Mouse (Mus musculus) MEL (cell line): ENCODE measurements around the gene 5830473C10Rik. TPM values are rescaled to one million over a fixed set of nuclear protein-coding genes. Genes with fewer than 3 reads are reported as not detected.

ENCODE experiments used
- DNase-seq: peaks from one replicate; pipeline ENCODE4 v3.0.0; 2011; ENCODE audit warnings: low read depth, low spot score
- H3K27ac ChIP-seq: 2 replicates; pipeline ENCODE4 v1.5.1; 2012; ENCODE audit warnings: low read depth, mild to moderate bottlenecking, control low read depth, low read length, moderate library complexity; ENCODE audit not compliant: control insufficient read depth
- H3K27me3 ChIP-seq, 2 experiments: fragments of 150-350 bp in 1 of 2; sonication (generic) in 1 of 2; 2 replicates each; pipeline ENCODE4 v1.6.1; 2012; ENCODE audit warnings: low read length in 2 of 2, mild to moderate bottlenecking in 2 of 2, improper control_type of control experiment in 1 of 2, moderate library complexity in 1 of 2; ENCODE audit not compliant: insufficient read depth in 2 of 2, control insufficient read depth in 1 of 2
- H3K36me3 ChIP-seq, 2 experiments: 2 replicates each; pipeline ENCODE4 v1.6.1; 2012 to 2014; ENCODE audit warnings: low read length in 2 of 2, improper control_type of control experiment in 1 of 2, inconsistent platforms in 1 of 2, mild to moderate bottlenecking in 1 of 2; ENCODE audit not compliant: insufficient read depth in 2 of 2, control insufficient read depth in 1 of 2
- H3K4me1 ChIP-seq, 2 experiments: fragments of 150-350 bp in 1 of 2; sonication (generic) in 1 of 2; 2 replicates each; pipeline ENCODE4 v1.6.1; 2012; ENCODE audit warnings: low read length in 2 of 2, improper control_type of control experiment in 1 of 2, mild to moderate bottlenecking in 1 of 2; ENCODE audit not compliant: insufficient read depth in 2 of 2, control insufficient read depth in 1 of 2
- H3K4me3 ChIP-seq, 2 experiments: fragments of 150-350 bp in 1 of 2; sonication (generic) in 1 of 2; 2 replicates each; pipeline ENCODE4 v1.5.1; 2012; ENCODE audit warnings: low read depth in 2 of 2, low read length in 2 of 2, mild to moderate bottlenecking in 2 of 2, moderate library complexity in 2 of 2, control low read depth in 1 of 2, improper control_type of control experiment in 1 of 2; ENCODE audit not compliant: control insufficient read depth in 1 of 2, insufficient read depth in 1 of 2
- H3K79me2 ChIP-seq: 2 replicates; pipeline ENCODE4 v1.6.1; 2012; ENCODE audit warnings: mild to moderate bottlenecking, low read length, moderate library complexity; ENCODE audit not compliant: control insufficient read depth, poor library complexity, insufficient read depth
- H3K9ac ChIP-seq: 2 replicates; pipeline ENCODE4 v1.6.1; 2012; ENCODE audit warnings: low read depth, mild to moderate bottlenecking, control low read depth, low read length, moderate library complexity; ENCODE audit not compliant: control insufficient read depth, poor library complexity, severe bottlenecking
- H3K9me3 ChIP-seq: fragments of 150-350 bp; sonication (generic); replicated peaks from 2 replicates; pipeline ENCODE4 v1.6.1; 2012; ENCODE audit warnings: mild to moderate bottlenecking, low read length, improper control_type of control experiment, moderate library complexity; ENCODE audit not compliant: insufficient read depth
- CHD1 ChIP-seq: IDR thresholded peaks from 2 replicates; pipeline ENCODE4 v1.6.1; 2012; ENCODE audit warnings: low read depth, mild to moderate bottlenecking, inconsistent platforms, low read length, improper control_type of control experiment
- CTCF ChIP-seq, 3 experiments: IDR thresholded peaks in 2 of 3; conservative IDR thresholded peaks in 1 of 3; 2 replicates each; pipeline ENCODE4 v1.5.1; 2011 to 2012; ENCODE audit warnings: low read length in 3 of 3, low read depth in 2 of 3, mild to moderate bottlenecking in 2 of 3, improper control_type of control experiment in 1 of 3, inconsistent platforms in 1 of 3, mixed read lengths in 1 of 3, moderate library complexity in 1 of 3; ENCODE audit not compliant: control insufficient read depth in 1 of 3, insufficient read depth in 1 of 3, poor library complexity in 1 of 3, severe bottlenecking in 1 of 3
- E2F4 ChIP-seq: IDR thresholded peaks from 2 replicates; pipeline ENCODE4 v1.6.1; 2011; ENCODE audit warnings: low read depth, low read length, improper control_type of control experiment, borderline replicate concordance
- ELF1 ChIP-seq: IDR thresholded peaks from 2 replicates; pipeline ENCODE4 v1.6.1; 2014; ENCODE audit warnings: low read depth, mild to moderate bottlenecking, inconsistent platforms, low read length, improper control_type of control experiment, moderate library complexity
- ETS1 ChIP-seq: IDR thresholded peaks from 2 replicates; pipeline ENCODE4 v1.6.1; 2012; ENCODE audit warnings: low read depth, mild to moderate bottlenecking, inconsistent platforms, low read length, improper control_type of control experiment, moderate library complexity
- GABPA ChIP-seq: IDR thresholded peaks from 2 replicates; pipeline ENCODE4 v1.6.1; 2012; ENCODE audit warnings: low read depth, mild to moderate bottlenecking, inconsistent platforms, low read length, improper control_type of control experiment, moderate library complexity
- GATA1 ChIP-seq: IDR thresholded peaks from 2 replicates; pipeline ENCODE4 v1.6.1; 2011; ENCODE audit warnings: low read depth, low read length, improper control_type of control experiment
- HCFC1 ChIP-seq: IDR thresholded peaks from 2 replicates; pipeline ENCODE4 v1.6.1; 2012; ENCODE audit warnings: low read depth, mild to moderate bottlenecking, inconsistent platforms, low read length, improper control_type of control experiment, moderate library complexity
- MYC ChIP-seq: IDR thresholded peaks from 2 replicates; pipeline ENCODE4 v1.6.1; 2011; ENCODE audit warnings: low read depth, mild to moderate bottlenecking, low read length, improper control_type of control experiment, moderate library complexity
- NELFE ChIP-seq: IDR thresholded peaks from 2 replicates; pipeline ENCODE4 v1.6.1; 2011; ENCODE audit warnings: low read depth, low read length, improper control_type of control experiment
- POLR2A ChIP-seq, 2 experiments: IDR thresholded peaks; 2 replicates each; pipeline ENCODE4 v1.6.1; 2011 to 2012; ENCODE audit warnings: low read length in 2 of 2, mild to moderate bottlenecking in 2 of 2, control low read depth in 1 of 2, improper control_type of control experiment in 1 of 2, low read depth in 1 of 2, moderate library complexity in 1 of 2; ENCODE audit not compliant: control insufficient read depth in 1 of 2, insufficient read depth in 1 of 2, poor library complexity in 1 of 2
- POLR2AphosphoS2 ChIP-seq: IDR thresholded peaks from 2 replicates; pipeline ENCODE4 v1.6.1; 2011; ENCODE audit warnings: low read length, improper control_type of control experiment
- RAD21 ChIP-seq: IDR thresholded peaks from 2 replicates; pipeline ENCODE4 v1.6.1; 2011; ENCODE audit warnings: mild to moderate bottlenecking, low read depth, low read length, improper control_type of control experiment
- SIN3A ChIP-seq: IDR thresholded peaks from 2 replicates; pipeline ENCODE4 v1.6.1; 2012; ENCODE audit warnings: low read length, improper control_type of control experiment, inconsistent platforms
- SMC3 ChIP-seq: IDR thresholded peaks from 2 replicates; pipeline ENCODE4 v1.6.1; 2011; ENCODE audit warnings: low read depth, low read length, improper control_type of control experiment
- TAL1 ChIP-seq: IDR thresholded peaks from 2 replicates; pipeline ENCODE4 v1.6.1; 2012; ENCODE audit warnings: mild to moderate bottlenecking, inconsistent platforms, low read length, moderate library complexity, mixed read lengths
- TBP ChIP-seq: IDR thresholded peaks from 2 replicates; pipeline ENCODE4 v1.8.0; 2011; ENCODE audit warnings: low read depth, low read length, improper control_type of control experiment
- USF2 ChIP-seq, 2 experiments: IDR thresholded peaks; 2 replicates each; pipeline ENCODE4 v1.6.1; 2011 to 2012; ENCODE audit warnings: improper control_type of control experiment in 2 of 2, low read length in 2 of 2, borderline replicate concordance in 1 of 2, inconsistent platforms in 1 of 2, low read depth in 1 of 2, mild to moderate bottlenecking in 1 of 2; ENCODE audit not compliant: insufficient read depth in 1 of 2
- ZC3H11A ChIP-seq: IDR thresholded peaks from 2 replicates; pipeline ENCODE4 v1.6.1; 2012; ENCODE audit warnings: low read depth, mild to moderate bottlenecking, inconsistent platforms, low read length, improper control_type of control experiment
- ZMIZ1 ChIP-seq: IDR thresholded peaks from 2 replicates; pipeline ENCODE4 v1.6.1; 2012; ENCODE audit warnings: low read depth, mild to moderate bottlenecking, inconsistent platforms, low read length, improper control_type of control experiment, moderate library complexity
- ZNF384 ChIP-seq: IDR thresholded peaks from 2 replicates; pipeline ENCODE4 v1.6.1; 2012; ENCODE audit warnings: low read depth, mild to moderate bottlenecking, inconsistent platforms, low read length, improper control_type of control experiment
- polyA plus RNA-seq, 2 experiments: library from polyadenylated mRNA; stranded (reverse) in 1 of 2; unstranded in 1 of 2; fragments of >175 nt in 1 of 2; fragments of >200 nt in 1 of 2; gene quantifications; 2 replicates each; pipeline versions ENCODE4 v1.2.1 to v1.2.4; 2012; ENCODE audit warnings: low replicate concordance in 2 of 2, low read depth in 1 of 2; ENCODE audit not compliant: insufficient read length in 2 of 2, insufficient read depth in 1 of 2, missing spikeins in 1 of 2
- total RNA-seq: library from RNA; depleted of rRNA; stranded (reverse); fragments of 300-350 nt; gene quantifications from 2 replicates; pipeline ENCODE4 v1.2.3, GENCODE M21; 2012

5830473C10Rik gene
- total and polyA plus RNA-seq, 3 experiments: 5.9 to 9.3 TPM; not detected in 1

DNA sequence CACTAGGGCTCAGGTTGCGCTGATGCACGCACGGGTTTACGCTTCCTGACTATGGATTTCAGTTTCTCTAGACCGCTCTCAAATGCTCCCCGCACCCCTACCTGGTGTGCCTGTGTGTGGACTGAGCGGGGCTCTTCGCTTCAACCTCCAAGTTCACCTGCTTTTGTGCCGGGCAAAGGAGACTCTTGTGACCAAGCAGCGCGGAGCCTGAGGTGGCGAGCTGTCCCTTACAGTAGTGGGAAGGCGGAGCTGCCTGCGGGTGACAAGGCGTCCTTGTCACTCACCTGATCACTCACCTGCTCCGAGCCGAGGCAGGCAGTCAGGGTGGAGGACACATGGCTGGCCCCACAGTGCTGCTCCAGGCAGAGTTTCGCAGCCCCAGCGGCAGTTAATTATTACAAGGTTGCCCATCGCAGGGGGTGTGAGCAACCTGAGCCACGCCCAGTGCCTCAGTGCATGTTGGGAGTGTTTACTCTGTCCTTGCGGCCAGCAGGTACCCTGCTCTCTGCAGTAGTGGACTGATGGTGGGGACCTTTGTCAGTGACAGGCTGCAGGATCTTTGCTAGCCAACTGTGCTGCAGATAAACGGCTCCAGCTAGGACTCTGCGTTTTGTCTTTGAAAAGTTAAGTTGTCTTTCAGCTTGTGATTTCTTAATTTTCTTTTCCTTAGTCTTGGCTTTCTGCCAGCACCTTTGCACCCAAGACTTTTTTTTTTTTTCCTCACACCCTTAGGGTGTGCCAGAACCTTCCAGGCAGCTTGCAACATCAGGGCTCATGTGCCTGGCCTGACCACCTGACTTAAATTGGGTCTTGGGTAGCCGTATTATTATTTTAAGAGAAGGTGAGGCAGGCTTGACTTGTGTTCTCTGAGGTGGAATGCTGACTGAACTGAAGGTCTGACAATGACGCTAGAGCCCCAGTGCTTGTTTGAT is 79.6 kb downstream of the 5830473C10Rik start, which contains the start of gene Rassf6:
Rassf6 (minus strand) TSS at position 372 of the 932 bp plus-strand sequence.
- H3K9me3 ChIP-seq: no peaks in the 10 kb centered on the region
- H3K27me3 ChIP-seq: no peaks in the 10 kb centered on the region; a peak in 2 of 4 replicates
- H3K9ac ChIP-seq: no peak within 1 kb of the TSS
- no peak within 1 kb of the TSS for H3K4me3 ChIP-seq
- no peaks in the 10 kb centered on the region for H3K4me1 ChIP-seq
- no peaks in the 10 kb centered on the region for H3K79me2 ChIP-seq
- DNase-seq: no peak
- no peak within 1 kb of the TSS for H3K27ac ChIP-seq
- no peak for TF ChIP-seq POLR2AphosphoS2
- no peak for TF ChIP-seq SIN3A
- TF ChIP-seq ETS1: no peak
- no peak for TF ChIP-seq TBP
- TF ChIP-seq RAD21: no peak
- H3K36me3 ChIP-seq: no peaks in the 10 kb centered on the region

DNA sequence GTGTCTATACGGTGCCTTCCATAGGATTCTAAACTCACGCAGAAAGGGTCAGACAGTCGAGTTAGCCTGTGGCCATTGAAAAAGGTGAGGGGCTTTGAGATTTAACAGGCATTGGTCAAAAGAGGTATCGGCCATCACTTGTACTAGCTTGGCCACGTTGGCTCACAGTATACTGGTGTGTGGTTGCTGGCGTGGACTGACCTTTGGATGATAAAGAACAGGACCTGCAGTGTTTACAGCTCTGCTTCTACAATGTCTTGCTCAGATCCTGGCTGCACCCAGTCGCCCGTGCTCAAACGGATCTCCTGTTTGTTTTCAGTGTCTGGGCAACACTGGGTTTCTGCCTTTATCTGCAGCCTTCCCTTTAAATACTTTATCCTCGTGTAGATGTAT is 80.3 kb downstream of the 5830473C10Rik start:
- Histone ChIP-seq H3K4me1 (no peaks in the 10 kb centered on the region), H3K36me3 (no peaks in the 10 kb centered on the region), H3K4me3 (no peak overlapping the region), H3K27me3 (no peaks in the 10 kb centered on the region; a peak in 3 of 4 replicates), H3K27ac (no peak overlapping the region), H3K9me3 (no peaks in the 10 kb centered on the region), H3K9ac (no peak overlapping the region), H3K79me2 (no peaks in the 10 kb centered on the region)
- no peak for DNase-seq
- TF ChIP-seq GATA1 (no peak), ZC3H11A (no peak), ELF1 (no peak)

DNA sequence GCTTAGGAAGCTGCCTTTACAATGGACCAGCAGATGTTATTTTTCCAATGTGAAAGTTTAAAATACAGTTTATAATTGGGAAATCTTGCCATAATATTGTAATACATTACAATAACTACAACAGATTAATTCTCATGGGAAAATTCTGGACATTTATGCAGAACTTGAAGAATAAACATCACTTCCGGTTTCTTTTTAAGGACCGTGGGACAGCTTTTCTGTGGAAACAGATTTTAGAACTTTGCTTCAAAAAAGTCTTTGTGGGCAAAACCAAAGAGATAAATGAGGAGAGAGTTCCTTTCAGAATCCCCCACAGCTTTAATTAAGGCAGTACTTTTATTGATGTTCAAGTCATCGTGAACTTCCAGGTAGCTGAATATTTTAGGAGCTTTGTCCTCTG is 84.7 kb downstream of the 5830473C10Rik start:
- DNase-seq: no peak
- TF ChIP-seq TAL1 (no peak), GABPA (no peak), ZMIZ1 (no peak), MYC (no peak), USF2 (IDR thresholded peaks at IDR 0.05; ENCODE audit: borderline replicate concordance in 1 of 2, insufficient read depth in 1 of 2, low read depth in 1 of 2, low read length in 2 of 2) (no peak), NELFE (no peak), CTCF (IDR thresholded peaks at IDR 0.05 in 2 of 3, conservative IDR thresholded peaks at IDR 0.05 in 1 of 3; ENCODE audit: control insufficient read depth in 1 of 3, insufficient read depth in 1 of 3, low read depth in 2 of 3, low read length in 3 of 3, poor library complexity in 1 of 3, severe bottlenecking in 1 of 3) (no peak), SMC3 (no peak), POLR2AphosphoS2 (no peak), ZNF384 (no peak), POLR2A (IDR thresholded peaks at IDR 0.05; ENCODE audit: control insufficient read depth in 1 of 2, insufficient read depth in 1 of 2, low read depth in 1 of 2, low read length in 2 of 2, poor library complexity in 1 of 2) (no peak), CHD1 (no peak), GATA1 (no peak), SIN3A (no peak), ZC3H11A (no peak), E2F4 (no peak), HCFC1 (no peak)
- no peak overlapping the region for H3K27ac ChIP-seq
- no peak overlapping the region for H3K4me3 ChIP-seq
- H3K79me2 ChIP-seq: no peaks in the 10 kb centered on the region
- no peaks in the 10 kb centered on the region for H3K4me1 ChIP-seq
- no peak overlapping the region for H3K9ac ChIP-seq
- no peaks in the 10 kb centered on the region; a peak in 1 of 4 replicates for H3K27me3 ChIP-seq
- no peaks in the 10 kb centered on the region for H3K9me3 ChIP-seq
- no peaks in the 10 kb centered on the region for H3K36me3 ChIP-seq
